In the genomic region with DNA sequence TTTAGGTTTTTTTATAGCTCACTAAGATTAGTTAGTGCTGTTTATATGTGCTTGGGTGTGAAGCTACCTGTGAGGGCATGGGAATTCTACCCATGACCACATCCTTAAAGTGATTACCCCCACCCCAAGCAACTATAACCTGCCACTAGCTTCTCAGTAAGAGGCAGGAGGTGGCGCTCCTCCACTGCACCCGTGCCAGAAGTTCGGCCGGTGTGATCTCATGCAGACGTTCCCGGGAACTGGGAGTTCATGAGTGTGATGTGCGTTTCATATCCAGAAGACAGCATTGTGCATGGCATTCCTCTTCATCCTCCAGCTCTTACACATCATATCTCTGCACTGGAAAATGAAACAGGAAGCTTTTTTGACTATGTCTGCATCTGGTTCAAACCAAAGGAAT, we compare ENCODE assay signal across 12 mouse cellular contexts. TPM values are rescaled to one million over a fixed set of nuclear protein-coding genes. Genes with fewer than 3 reads are reported as not detected.
DNase-seq lines count a peak whose midpoint lies in the region; ATAC-seq lines count a peak whose summit lies in the region.
"Had no signal": no experiment of that assay in that cellular context is flagged by ENCODE, and none has a peak within 500 bp of the region (broad histone marks: within the 10 kb centered on the region; RNA-seq: fewer than 3 reads in every experiment).

No protein-coding gene starts in this region.

- no peak overlapping the region for H3K4me2 ChIP-seq in embryonic facial prominence, embryonic 14.5 days (ENCODE audit: low read depth, low read length)
- H3K4me2 ChIP-seq in kidney, embryonic 14.5 days (replicated peaks; ENCODE audit: low read depth, low read length): no peak overlapping the region
- H3K4me2 ChIP-seq in neural tube, embryonic 15.5 days: no peak overlapping the region
- H3K4me2 ChIP-seq: liver, embryonic 11.5 days had no signal

- no peaks in the 10 kb centered on the region for H3K4me1 ChIP-seq in embryonic facial prominence, embryonic 14.5 days (ENCODE audit: control insufficient read depth, insufficient read depth, low read length)
- H3K4me1 ChIP-seq in embryonic facial prominence, embryonic 10.5 days: no peaks in the 10 kb centered on the region
- H3K4me1 ChIP-seq in kidney, embryonic 14.5 days (ENCODE audit: control insufficient read depth, insufficient read depth, low read length): no peaks in the 10 kb centered on the region
- no peaks in the 10 kb centered on the region for H3K4me1 ChIP-seq in neural tube, embryonic 15.5 days

- no peak overlapping the region for H3K27ac ChIP-seq in embryonic facial prominence, embryonic 14.5 days (replicated peaks; ENCODE audit: low read depth, low read length)
- H3K27ac ChIP-seq in embryonic facial prominence, embryonic 10.5 days (replicated peaks): no peak overlapping the region
- no peak overlapping the region for H3K27ac ChIP-seq in kidney, embryonic 14.5 days (ENCODE audit: low read depth, low read length)
- no peak overlapping the region for H3K27ac ChIP-seq in neural tube, embryonic 15.5 days (replicated peaks)

- H3K9me3 ChIP-seq in embryonic facial prominence, embryonic 14.5 days (ENCODE audit: control insufficient read depth, low read length): no peaks in the 10 kb centered on the region
- no peaks in the 10 kb centered on the region for H3K9me3 ChIP-seq in embryonic facial prominence, embryonic 10.5 days
- no peaks in the 10 kb centered on the region for H3K9me3 ChIP-seq in kidney, embryonic 14.5 days (ENCODE audit: control insufficient read depth, low read length)
- no peaks in the 10 kb centered on the region for H3K9me3 ChIP-seq in neural tube, embryonic 15.5 days (replicated peaks)

- H3K4me3 ChIP-seq in embryonic facial prominence, embryonic 14.5 days (ENCODE audit: low read depth, low read length): no peak overlapping the region
- H3K4me3 ChIP-seq in embryonic facial prominence, embryonic 10.5 days: no peak overlapping the region
- H3K4me3 ChIP-seq in kidney, embryonic 14.5 days (ENCODE audit: low read length): no peak overlapping the region
- no peak overlapping the region for H3K4me3 ChIP-seq in neural tube, embryonic 15.5 days (replicated peaks)

- no peak overlapping the region for H3K9ac ChIP-seq in embryonic facial prominence, embryonic 14.5 days (ENCODE audit: low read depth, low read length)
- H3K9ac ChIP-seq in kidney, embryonic 14.5 days (ENCODE audit: low read depth, low read length): no peak overlapping the region
- H3K9ac ChIP-seq in neural tube, embryonic 15.5 days (replicated peaks): no peak overlapping the region

- peaks cover 23% of the 10 kb centered on the region for H3K36me3 ChIP-seq in embryonic facial prominence, embryonic 14.5 days (ENCODE audit: control insufficient read depth, insufficient read depth, low read length)
- peaks cover 1% of the 10 kb centered on the region; the same call in 1 of the 2 replicates for H3K36me3 ChIP-seq in embryonic facial prominence, embryonic 10.5 days (replicated peaks)
- H3K36me3 ChIP-seq in kidney, embryonic 14.5 days (ENCODE audit: control insufficient read depth, insufficient read depth, low read length): peaks cover 21% of the 10 kb centered on the region
- peaks cover 19% of the 10 kb centered on the region for H3K36me3 ChIP-seq in neural tube, embryonic 15.5 days

- H3K27me3 ChIP-seq in embryonic facial prominence, embryonic 14.5 days (replicated peaks; ENCODE audit: control insufficient read depth, insufficient read depth, low read length): no peaks in the 10 kb centered on the region
- H3K27me3 ChIP-seq in embryonic facial prominence, embryonic 10.5 days (replicated peaks; ENCODE audit: low read depth, poor library complexity, severe bottlenecking): no peaks in the 10 kb centered on the region
- H3K27me3 ChIP-seq in kidney, embryonic 14.5 days (ENCODE audit: control insufficient read depth, insufficient read depth, low read length): no peaks in the 10 kb centered on the region
- H3K27me3 ChIP-seq in neural tube, embryonic 15.5 days (replicated peaks): no peaks in the 10 kb centered on the region

- WGBS in embryonic facial prominence, embryonic 14.5 days: 53% methylated on average over 7 of the region's 7 CpGs
- 66% methylated on average over 7 of the region's 7 CpGs for WGBS in embryonic facial prominence, embryonic 10.5 days
- 53% methylated on average over 7 of the region's 7 CpGs for WGBS in kidney, embryonic 14.5 days
- WGBS in neural tube, embryonic 15.5 days: 59% methylated on average over 7 of the region's 7 CpGs

- ATAC-seq in embryonic facial prominence, embryonic 14.5 days (ENCODE audit: low read depth): no peak
- no peak for ATAC-seq in kidney, embryonic 14.5 days (ENCODE audit: low FRiP score, low TSS enrichment)
- ATAC-seq in neural tube, embryonic 15.5 days (ENCODE audit: low FRiP score): peak; percentile 58

- peak; percentile 19 for DNase-seq in embryonic facial prominence, embryonic 14.5 days (ENCODE audit: low spot score)
- DNase-seq in embryonic facial prominence, embryonic 10.5 days (ENCODE audit: low spot score): no peak
- DNase-seq in kidney, postnatal 10 days: peak; percentile 27
- peak; percentile 20 for DNase-seq in retina, embryonic 14.5 days (ENCODE audit: low spot score)
- DNase-seq in retina, postnatal 1 day: no peak
- no peak for DNase-seq in layer of hippocampus, adult 11-12 months (ENCODE audit: low spot score)
- DNase-seq: gastrocnemius, postnatal 36 days; thymus, postnatal 36 days had no signal

RNA-seq across cellular contexts. Expression of gene Moxd1, which starts 32.9 kb away (rescaled TPM):
- 19.8 and 21.7 TPM in 2 replicates for polyA plus RNA-seq in embryonic facial prominence, embryonic 14.5 days (2014; fragmentation: Nextera tagmentation; extraction: Ambion mirVana)
- polyA plus RNA-seq in embryonic facial prominence, embryonic 10.5 days (2016; fragmentation: Nextera tagmentation; extraction: Ambion mirVana): 12.8 and 15.3 TPM in 2 replicates
- 18.1 and 29.7 TPM in 2 replicates for polyA plus RNA-seq in kidney, embryonic 14.5 days (2014; fragmentation: Nextera tagmentation; extraction: Ambion mirVana)
- 8.6 and 9.0 TPM in 2 replicates for polyA plus RNA-seq in neural tube, embryonic 15.5 days (2015; fragmentation: Nextera tagmentation; extraction: Ambion mirVana)
- polyA plus RNA-seq: C2C12 had no signal

RNA-seq across cellular contexts. Expression of gene Stx7, which starts 41.3 kb away (rescaled TPM):
- polyA plus RNA-seq in embryonic facial prominence, embryonic 14.5 days (2014; fragmentation: Nextera tagmentation; extraction: Ambion mirVana): 86.9 and 93.9 TPM in 2 replicates
- polyA plus RNA-seq in embryonic facial prominence, embryonic 10.5 days (2016; fragmentation: Nextera tagmentation; extraction: Ambion mirVana): 47.9 and 55.1 TPM in 2 replicates
- polyA plus RNA-seq in kidney, embryonic 14.5 days (2014; fragmentation: Nextera tagmentation; extraction: Ambion mirVana): 67.8 and 95.5 TPM in 2 replicates
- 280 and 309 TPM in 2 replicates for polyA plus RNA-seq in neural tube, embryonic 15.5 days (2015; fragmentation: Nextera tagmentation; extraction: Ambion mirVana)

Comparison
In these comparisons a context has a peak if more than half of its experiments do, and no peak if none do; other contexts are left out.
1. DNase-seq: peak in embryonic facial prominence, embryonic 14.5 days (single experiment), kidney, postnatal 10 days (single experiment) and retina, embryonic 14.5 days (single experiment); none in embryonic facial prominence, embryonic 10.5 days (single experiment), retina, postnatal 1 day (single experiment) and layer of hippocampus, adult 11-12 months (single experiment).